Mouse (Mus musculus): ENCODE data around the gene Bok.

GRCm38 (mm10) chr1:93657025-93657360 is 28.5 kb upstream of the Bok start:
- TF ChIP-seq MYOD1 (IDR thresholded peaks at IDR 0.05; ENCODE audit: control insufficient read depth in 1 of 3, insufficient read length in 2 of 3, low read depth in 2 of 3) (no peak), REST (IDR thresholded peaks at IDR 0.05; ENCODE audit: insufficient read depth, insufficient read length) (no peak), POLR2A (IDR thresholded peaks at IDR 0.05; ENCODE audit: insufficient read length, low read depth) (no peak), USF1 (IDR thresholded peaks at IDR 0.05; ENCODE audit: low read depth) (no peak), POLR2AphosphoS2 (IDR thresholded peaks at IDR 0.05; ENCODE audit: insufficient read length, low read depth) (no peak), MAX (IDR thresholded peaks at IDR 0.05; ENCODE audit: low read depth) (no peak), CEBPB (IDR thresholded peaks at IDR 0.05; ENCODE audit: insufficient read depth, poor library complexity, severe bottlenecking) (no peak), TCF3 (IDR thresholded peaks at IDR 0.05; ENCODE audit: insufficient read length, low read depth) (no peak), TCF12 (IDR thresholded peaks at IDR 0.05; ENCODE audit: insufficient read depth, poor library complexity, severe bottlenecking) (no peak), SRF (IDR thresholded peaks at IDR 0.05; ENCODE audit: control insufficient read depth, insufficient read length, low read depth) (no peak), E2F4 (IDR thresholded peaks at IDR 0.05; ENCODE audit: insufficient read depth) (no peak), MYOG (IDR thresholded peaks at IDR 0.05; ENCODE audit: control insufficient read depth in 1 of 3, insufficient read depth in 1 of 3, insufficient read length in 2 of 3, low read depth in 2 of 3) (no peak)
